Mouse (Mus musculus) yolk sac, embryonic 10.5 days (tissue): ENCODE results near the gene Tmem50a.

Source experiments
- DNase-seq: peaks from one replicate; pipeline ENCODE4 v3.0.0-alpha.2; 2017; ENCODE audit warnings: low spot score

Tmem50a gene

DNA sequence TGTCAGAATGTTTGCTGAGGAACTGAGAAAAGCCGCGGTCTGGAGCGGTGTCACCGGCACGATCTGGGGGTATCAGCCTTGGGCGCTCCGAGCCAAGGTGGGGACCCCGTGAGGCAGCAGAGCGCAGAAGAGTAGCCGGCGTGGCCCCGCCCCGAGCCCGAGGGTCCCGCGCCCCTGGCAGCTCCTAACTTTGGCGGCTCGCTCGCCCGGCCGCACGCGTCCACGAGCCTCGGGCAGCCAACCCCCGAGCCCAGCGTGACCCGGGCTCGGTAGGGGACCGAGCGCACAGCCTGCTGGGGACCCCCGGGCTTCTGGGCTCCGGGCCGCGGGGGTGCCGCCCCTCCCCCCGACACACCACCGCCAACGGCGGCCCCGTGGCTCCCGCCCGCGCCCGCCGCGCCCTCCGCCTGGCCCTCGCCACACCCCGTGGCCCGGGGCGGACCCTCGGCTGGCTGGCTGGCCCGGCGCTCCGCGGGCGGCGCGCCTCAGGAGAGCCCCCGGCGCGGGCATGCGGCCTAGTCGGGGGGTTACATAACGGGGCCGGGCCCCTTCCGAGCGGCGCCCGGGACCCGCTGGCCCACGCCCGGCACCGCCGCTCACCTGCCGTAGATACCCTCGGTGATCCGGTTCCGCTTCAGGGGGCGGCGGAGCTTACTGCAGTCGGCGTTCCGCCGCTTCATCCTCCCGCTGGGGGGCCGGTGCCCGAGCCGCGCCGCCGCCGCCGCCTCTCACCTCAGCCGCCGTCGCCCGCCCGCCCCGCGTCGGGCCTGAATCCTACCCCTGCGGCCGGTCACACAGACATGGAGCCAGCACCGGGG is 62.2 kb downstream of the Tmem50a start:
- DNase-seq: no peak

DNA sequence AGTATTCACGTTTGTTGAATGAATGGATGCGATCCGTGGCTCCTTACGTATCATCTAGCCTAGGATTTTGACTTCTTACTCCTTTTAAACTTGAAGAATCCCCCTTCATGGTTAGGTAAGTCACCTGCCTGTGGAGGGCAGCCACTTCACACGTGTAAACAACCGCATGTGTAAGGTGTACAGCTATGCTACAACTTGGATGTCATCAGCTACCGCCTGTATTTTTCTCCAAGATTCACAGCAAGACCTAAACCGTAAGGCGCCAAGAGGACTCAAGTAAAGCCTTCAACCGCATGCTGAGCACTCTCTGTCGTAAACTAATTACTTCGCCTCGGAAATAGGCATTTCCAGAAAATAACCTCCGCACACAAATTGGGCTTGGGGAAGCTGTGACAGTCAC is 62.9 kb downstream of the Tmem50a start:
- no peak for DNase-seq

DNA sequence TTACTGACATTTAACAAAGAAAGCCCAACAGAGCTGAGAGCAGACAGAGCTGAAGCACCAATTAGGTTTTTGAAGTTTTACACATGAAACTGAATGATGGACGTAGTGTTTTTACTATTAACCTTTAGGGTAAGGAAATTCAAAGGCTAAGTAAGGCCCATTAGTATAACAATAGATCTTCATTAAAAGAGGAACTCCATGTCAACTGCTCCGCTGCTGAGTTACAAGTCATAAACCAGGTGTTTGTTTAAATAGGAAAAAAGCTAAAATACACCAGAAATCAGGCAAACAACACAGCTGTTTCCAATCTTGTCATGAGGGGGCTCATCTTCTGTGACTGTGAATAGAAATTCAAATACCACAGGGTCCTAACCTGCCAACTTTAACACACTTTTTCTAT is 63.6 kb downstream of the Tmem50a start:
- DNase-seq: no peak

DNA sequence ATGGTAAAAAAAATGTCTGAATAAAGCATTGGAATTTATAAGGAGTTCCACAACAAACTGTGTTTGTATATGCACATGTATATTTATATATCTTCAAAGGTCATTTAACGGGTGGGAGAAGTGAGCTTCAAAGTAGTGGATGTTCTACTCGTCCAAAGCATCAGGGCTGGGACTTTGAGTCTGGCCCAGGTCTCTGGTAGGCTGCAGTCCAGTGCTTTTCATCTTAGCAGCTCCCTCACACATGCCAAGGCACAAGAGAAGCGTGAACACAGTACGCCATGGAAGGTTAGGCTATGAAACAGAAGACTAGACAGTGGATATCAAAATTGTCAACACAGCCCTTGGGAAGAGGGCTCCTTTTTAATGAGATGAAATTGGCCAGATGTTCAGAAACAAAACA is 64.3 kb downstream of the Tmem50a start:
- DNase-seq: no peak
